Comparison of ENCODE assay signal across 7 mouse cellular contexts in the genomic region with DNA sequence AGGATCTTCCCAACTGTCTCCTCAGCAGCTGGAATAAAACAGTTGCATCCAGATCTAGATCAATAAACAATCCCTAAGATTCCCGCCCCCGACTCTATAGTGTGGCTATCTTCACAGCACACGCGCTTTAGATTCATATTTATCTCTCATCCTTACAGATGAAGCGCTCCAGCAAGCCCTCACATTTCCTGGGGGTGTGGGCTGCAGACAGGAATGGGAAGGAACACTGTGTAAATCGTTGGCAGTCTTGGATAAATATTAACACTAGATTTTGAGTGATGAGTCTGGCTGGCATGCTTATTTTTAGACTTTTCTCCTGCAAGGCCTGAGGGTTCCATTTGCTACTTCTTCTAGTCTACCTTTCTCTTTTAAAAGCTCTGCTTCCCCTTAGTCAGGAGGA. TPM values are rescaled to one million over a fixed set of nuclear protein-coding genes. Genes with fewer than 3 reads are reported as not detected.
A peak's percentile ranks its signal among the peaks of the same experiment; 100 is the strongest.
DNase-seq lines count a peak whose midpoint lies in the region; ATAC-seq and TF ChIP-seq lines count a peak whose summit lies in the region.

No protein-coding gene starts in this region.

- peaks cover 2% of the 10 kb centered on the region for H3K4me1 ChIP-seq in ES-Bruce4 (ENCODE audit: control insufficient read depth, insufficient read depth, low read length)
- H3K4me1 ChIP-seq in bone marrow, adult 2 months (ENCODE audit: control insufficient read depth, insufficient read depth, low read length) = peaks cover 5% of the 10 kb centered on the region; the same call in 1 of the 2 replicates
- H3K4me1 ChIP-seq in hindbrain, embryonic 13.5 days (replicated peaks) = peaks cover 37% of the 10 kb centered on the region
- peaks cover 20% of the 10 kb centered on the region for H3K4me1 ChIP-seq in liver, adult 2 months (ENCODE audit: control insufficient read depth, insufficient read depth, low read length)
- peaks cover 18% of the 10 kb centered on the region for H3K4me1 ChIP-seq in stomach, embryonic 14.5 days (ENCODE audit: control insufficient read depth, insufficient read depth, low read length)

- intact Hi-C loops in left cerebral cortex, postnatal 10 days (cut with DNase I) = no loop called here

- DNase-seq in liver, adult 2 months (ENCODE audit: extremely low read depth, low read depth, low spot score) = peak; percentile 74
- DNase-seq in left cerebral cortex, postnatal 10 days (ENCODE audit: extremely low spot score in 1 of 2, low spot score in 2 of 2) = no peak
- no peak for DNase-seq in layer of hippocampus, adult 11-12 months (ENCODE audit: low spot score)

- no peaks in the 10 kb centered on the region for H3K9me3 ChIP-seq in ES-Bruce4 (replicated peaks; ENCODE audit: control insufficient read depth, insufficient read depth, low read length, poor library complexity, severe bottlenecking)
- no peaks in the 10 kb centered on the region for H3K9me3 ChIP-seq in hindbrain, embryonic 13.5 days
- no peaks in the 10 kb centered on the region for H3K9me3 ChIP-seq in stomach, embryonic 14.5 days (ENCODE audit: control insufficient read depth, low read depth, low read length)

- 25% methylated on average over 6 of the region's 6 CpGs for WGBS in bone marrow, adult 2 months
- 55% methylated on average over 6 of the region's 6 CpGs for WGBS in hindbrain, embryonic 13.5 days
- WGBS in liver, adult 2 months = 9% methylated on average over 6 of the region's 6 CpGs
- WGBS in stomach, embryonic 14.5 days = 4% methylated on average over 6 of the region's 6 CpGs

- no peak for TF ChIP-seq CTCF in ES-Bruce4 (IDR thresholded peaks at IDR 0.05; ENCODE audit: low read depth, low read length)
- no peak for TF ChIP-seq CTCF in bone marrow, adult 2 months (IDR thresholded peaks at IDR 0.05; ENCODE audit: control insufficient read depth, insufficient read depth, low read length)
- no peak for TF ChIP-seq CTCF in liver, adult 2 months (IDR thresholded peaks at IDR 0.05; ENCODE audit: low read depth, low read length)

- no peak for TF ChIP-seq EP300 in ES-Bruce4 (IDR thresholded peaks at IDR 0.05; ENCODE audit: insufficient read depth, low read depth, low read length)

- no peak for TF ChIP-seq POLR2A in ES-Bruce4 (IDR thresholded peaks at IDR 0.05; ENCODE audit: insufficient read depth, low read length)
- TF ChIP-seq POLR2A in bone marrow, adult 2 months (IDR thresholded peaks at IDR 0.05; ENCODE audit: borderline replicate concordance, control insufficient read depth, low read depth, low read length) = no peak
- no peak for TF ChIP-seq POLR2A in liver, adult 2 months (IDR thresholded peaks at IDR 0.05; ENCODE audit: extremely low read depth, insufficient read depth, low read length)

- peak overlapping the region; percentile 92 for H3K4me3 ChIP-seq in ES-Bruce4 (ENCODE audit: low read depth, low read length)
- peak overlapping the region; percentile 51 for H3K4me3 ChIP-seq in bone marrow, adult 2 months (replicated peaks; ENCODE audit: control insufficient read depth, low read depth, low read length)
- H3K4me3 ChIP-seq in hindbrain, embryonic 13.5 days = peak overlapping the region; percentile 92
- peak overlapping the region; percentile 69 for H3K4me3 ChIP-seq in liver, adult 2 months (ENCODE audit: insufficient read depth, low read depth, low read length)
- peak overlapping the region; percentile 91 for H3K4me3 ChIP-seq in stomach, embryonic 14.5 days (ENCODE audit: low read depth, low read length)

- H3K4me2 ChIP-seq in hindbrain, embryonic 13.5 days = peak overlapping the region; percentile 92
- H3K4me2 ChIP-seq in stomach, embryonic 14.5 days (replicated peaks; ENCODE audit: low read depth, low read length) = peak overlapping the region; percentile 82

- H3K27ac ChIP-seq in ES-Bruce4 (ENCODE audit: insufficient read depth, low read length) = no peak overlapping the region
- no peak overlapping the region for H3K27ac ChIP-seq in bone marrow, adult 2 months (ENCODE audit: control insufficient read depth, insufficient read depth, low read depth, low read length, poor library complexity)
- H3K27ac ChIP-seq in hindbrain, embryonic 13.5 days = no peak overlapping the region
- H3K27ac ChIP-seq in liver, adult 2 months (replicated peaks; ENCODE audit: insufficient read depth, low read depth, low read length) = peak overlapping the region; percentile 83
- H3K27ac ChIP-seq in stomach, embryonic 14.5 days (ENCODE audit: low read length) = no peak overlapping the region; the same call in 1 of the 2 replicates

- H3K9ac ChIP-seq in ES-Bruce4 (ENCODE audit: low read depth, poor library complexity, severe bottlenecking) = peak overlapping the region; percentile 96
- peak overlapping the region; percentile 94 for H3K9ac ChIP-seq in hindbrain, embryonic 13.5 days
- H3K9ac ChIP-seq in liver, adult 2 months (ENCODE audit: low read depth, low read length) = peak overlapping the region; percentile 76
- H3K9ac ChIP-seq in stomach, embryonic 14.5 days (replicated peaks; ENCODE audit: low read depth, low read length) = peak overlapping the region; percentile 31; the same call in 1 of the 2 replicates

- ATAC-seq in hindbrain, embryonic 13.5 days (ENCODE audit: low FRiP score) = no peak
- no peak for ATAC-seq in stomach, embryonic 14.5 days (ENCODE audit: insufficient number of reproducible peaks, insufficient read depth, low FRiP score, low read depth)

- no peaks in the 10 kb centered on the region for H3K27me3 ChIP-seq in ES-Bruce4 (ENCODE audit: control insufficient read depth, insufficient read depth, low read length, poor library complexity, severe bottlenecking)
- peaks cover 13% of the 10 kb centered on the region for H3K27me3 ChIP-seq in hindbrain, embryonic 13.5 days
- H3K27me3 ChIP-seq in liver, adult 2 months (ENCODE audit: control insufficient read depth, insufficient read depth, low read length) = no peaks in the 10 kb centered on the region
- H3K27me3 ChIP-seq in stomach, embryonic 14.5 days (ENCODE audit: control insufficient read depth, insufficient read depth, low read length) = no peaks in the 10 kb centered on the region

- peaks cover 13% of the 10 kb centered on the region; the same call in 1 of the 2 replicates for H3K79me2 ChIP-seq in liver, adult 2 months (ENCODE audit: control insufficient read depth, insufficient read depth, low read length)

- peaks cover 41% of the 10 kb centered on the region for H3K36me3 ChIP-seq in ES-Bruce4 (ENCODE audit: control insufficient read depth, insufficient read depth, low read length, poor library complexity, severe bottlenecking)
- peaks cover 12% of the 10 kb centered on the region for H3K36me3 ChIP-seq in hindbrain, embryonic 13.5 days
- H3K36me3 ChIP-seq in liver, adult 2 months (ENCODE audit: control insufficient read depth, insufficient read depth, low read length) = peaks cover 25% of the 10 kb centered on the region
- H3K36me3 ChIP-seq in stomach, embryonic 14.5 days (ENCODE audit: control insufficient read depth, insufficient read depth, low read length) = peaks cover 7% of the 10 kb centered on the region

RNA-seq across cellular contexts. Expression of gene Prdx6, which starts 1.6 kb away (rescaled TPM):
- 326 and 342 TPM in 2 replicates for polyA plus RNA-seq in ES-Bruce4 (2011; ENCODE audit: insufficient read depth, insufficient read length, low read depth, missing spikeins)
- 80.0 and 110 TPM in 2 replicates for polyA plus RNA-seq in bone marrow, adult 2 months (2011; ENCODE audit: insufficient read depth, insufficient read length, low replicate concordance, missing spikeins)
- 209 and 223 TPM in 2 replicates for polyA plus RNA-seq in hindbrain, embryonic 13.5 days (2015; fragmentation: Nextera tagmentation; extraction: Ambion mirVana)
- 413 and 458 TPM in 2 replicates for total RNA-seq in liver, adult 2 months (2014; rRNA removed)
- polyA plus RNA-seq in liver, adult 2 months (2012; rRNA removed) = 221 and 315 TPM in 2 replicates
- polyA plus RNA-seq in stomach, embryonic 14.5 days (2014; fragmentation: Nextera tagmentation; extraction: Ambion mirVana) = 396 and 432 TPM in 2 replicates
- 100 to 1,000 TPM; 192 to 206 TPM for total RNA-seq in left cerebral cortex, postnatal 10 days (2021)

Comparison
In these comparisons a context has a peak if more than half of its experiments do, and no peak if none do; other contexts are left out.
1. H3K9ac ChIP-seq: peak in every context shown above with its lines; median percentile 96 in ES-Bruce4; 94 in hindbrain, embryonic 13.5 days; 76 in liver, adult 2 months; 31 in stomach, embryonic 14.5 days.